Mouse (Mus musculus): ENCODE data around the gene Ankrd40.

The Ankrd40 gene

GRCm38 (mm10) chr11:94322636-94323035 lies 5.2 kb upstream of the Ankrd40 start:
- intact Hi-C loops (cut with DNase I) = no loop called here

DNA sequence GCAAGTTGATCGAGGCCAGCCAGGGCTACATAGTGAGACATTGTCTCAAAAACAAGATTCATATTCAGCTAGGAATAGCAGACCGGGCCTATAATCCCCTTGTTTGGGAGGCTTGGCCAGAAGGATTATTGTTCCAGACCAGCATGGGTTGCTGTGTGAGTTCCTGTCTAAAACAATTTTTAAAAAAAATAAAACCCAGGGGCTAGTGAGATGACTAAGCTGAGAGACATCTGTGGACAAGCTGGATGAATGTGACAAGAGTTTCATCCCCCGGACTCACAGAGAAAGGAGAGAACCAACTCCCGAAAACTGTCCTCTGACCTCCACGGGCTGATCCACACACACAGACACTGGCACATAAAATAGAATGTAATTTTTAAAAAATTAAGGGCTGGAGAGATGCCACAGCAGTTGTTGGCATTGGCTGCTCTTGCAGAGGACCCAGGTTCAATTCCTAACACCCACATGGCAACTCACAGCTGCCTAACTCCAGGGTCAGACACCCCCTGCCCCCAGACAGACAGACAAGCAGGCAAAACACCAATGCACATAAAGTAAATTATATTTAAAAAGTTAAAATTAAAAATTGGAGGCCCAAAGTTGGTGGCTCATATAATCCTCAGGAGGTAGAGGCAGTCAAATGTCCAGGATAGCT lies 4.4 kb upstream of the Ankrd40 start:
- intact Hi-C loops (cut with DNase I) = no loop called here

- intact Hi-C loops (cut with DNase I) = no loop called here
These were observed 3.2 kb upstream of the Ankrd40 start for GRCm38 (mm10) chr11:94324618-94325017.

- intact Hi-C loops (cut with DNase I) = no loop called here
These were observed 815 bp upstream of the Ankrd40 start for GRCm38 (mm10) chr11:94326961-94327411.

DNA sequence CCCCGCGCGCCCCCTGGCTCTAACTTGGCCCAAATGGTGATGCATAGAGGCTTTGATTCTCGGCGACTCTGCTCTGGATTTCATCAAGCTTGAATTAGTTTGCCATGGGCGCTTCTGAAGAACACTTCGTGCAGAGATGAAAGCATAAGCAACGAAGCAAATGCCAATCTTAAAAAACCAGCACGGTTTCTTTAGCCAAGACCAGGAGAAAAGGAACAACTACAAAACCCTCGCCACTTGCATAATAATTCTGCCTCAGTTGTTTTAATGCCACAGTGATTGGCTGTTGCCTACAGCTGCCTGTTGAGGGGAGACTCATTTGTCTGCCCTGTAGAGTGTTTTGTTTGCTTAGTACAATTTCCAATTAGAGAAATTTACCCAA lies 834 bp downstream of the Ankrd40 start:
- intact Hi-C loops (cut with DNase I) = no loop called here

DNA sequence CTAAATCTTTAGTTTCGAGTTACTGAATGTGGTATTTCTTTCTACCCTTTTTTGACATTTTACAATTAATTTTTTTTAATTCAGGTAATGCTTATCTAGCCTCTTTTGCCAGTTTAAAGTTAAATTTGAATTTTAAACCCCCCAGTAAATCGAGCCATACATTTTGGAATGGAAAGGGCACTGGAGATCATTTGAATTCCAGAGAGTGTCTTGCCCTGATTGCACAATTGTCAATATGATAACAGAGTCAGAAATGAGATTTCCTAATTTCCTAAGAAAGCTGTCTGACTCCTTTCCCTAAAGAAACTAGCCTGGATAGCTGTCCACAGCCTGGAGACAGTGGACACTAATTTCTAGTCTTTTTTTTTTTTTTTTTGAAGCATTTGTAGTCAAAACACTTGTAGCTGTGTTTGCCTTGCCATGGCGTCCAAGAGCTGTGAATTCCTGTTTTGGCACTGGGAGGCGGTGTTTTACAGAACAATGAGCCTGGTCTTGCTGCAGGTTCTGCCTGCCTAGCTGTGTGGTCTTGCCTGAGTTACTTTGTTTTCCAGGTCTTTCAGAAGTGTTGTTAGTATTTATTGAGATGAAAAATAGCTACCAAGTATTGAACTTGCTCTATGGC lies 1.6 kb downstream of the Ankrd40 start:
- intact Hi-C loops (cut with DNase I) = no loop called here

GRCm38 (mm10) chr11:94330211-94330610 lies 2.4 kb downstream of the Ankrd40 start:
- intact Hi-C loops (cut with DNase I) = no loop called here

DNA sequence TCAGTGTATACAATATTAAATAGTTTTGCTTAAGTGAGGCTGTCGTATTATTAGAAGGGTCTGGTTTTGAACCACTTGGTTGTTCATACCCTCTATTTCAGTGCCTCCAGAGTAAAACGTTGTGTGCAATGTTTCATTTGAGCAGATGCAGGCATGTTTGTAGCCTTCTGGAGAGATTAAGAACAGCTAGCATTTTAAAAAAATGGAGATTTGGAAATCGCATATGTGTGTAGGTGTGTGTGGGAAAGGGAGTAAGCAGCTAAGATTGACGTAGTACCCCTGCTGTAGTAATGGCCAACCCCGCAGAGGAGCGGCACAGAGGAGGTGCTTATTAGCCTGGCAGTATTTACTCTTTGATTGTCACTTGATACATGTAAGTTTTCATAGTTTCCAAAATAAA lies 4.9 kb downstream of the Ankrd40 start:
- intact Hi-C loops (cut with DNase I) = no loop called here

GRCm38 (mm10) chr11:94334386-94334968 lies 6.7 kb downstream of the Ankrd40 start:
- intact Hi-C loops (cut with DNase I) = no loop called here

- intact Hi-C loops (cut with DNase I) = no loop called here
These were observed 8.8 kb downstream of the Ankrd40 start for GRCm38 (mm10) chr11:94336551-94336950.

- intact Hi-C loops (cut with DNase I) = no loop called here
These were observed 10.5 kb downstream of the Ankrd40 start for GRCm38 (mm10) chr11:94338347-94338746.

GRCm38 (mm10) chr11:94339732-94340585 lies 12.2 kb downstream of the Ankrd40 start:
- intact Hi-C loops (cut with DNase I) = loop anchor here (2.0 to 5.0 kb wide), 3 partner anchors 65 to 207 kb away; partner anchors contain the start of genes Rsad1 and Spata20

GRCm38 (mm10) chr11:94340948-94341933 lies 13.4 kb downstream of the Ankrd40 start:
- intact Hi-C loops (cut with DNase I) = loop anchor here (2.0 to 5.0 kb wide), 3 partner anchors 64 to 206 kb away; partner anchors contain the start of genes Rsad1 and Spata20

- intact Hi-C loops (cut with DNase I) = loop anchor here (5.0 kb wide), 2 partner anchors 145 to 205 kb away; partner anchors contain the start of genes Rsad1 and Spata20
These were observed 14.5 kb downstream of the Ankrd40 start for GRCm38 (mm10) chr11:94342114-94342905.

DNA sequence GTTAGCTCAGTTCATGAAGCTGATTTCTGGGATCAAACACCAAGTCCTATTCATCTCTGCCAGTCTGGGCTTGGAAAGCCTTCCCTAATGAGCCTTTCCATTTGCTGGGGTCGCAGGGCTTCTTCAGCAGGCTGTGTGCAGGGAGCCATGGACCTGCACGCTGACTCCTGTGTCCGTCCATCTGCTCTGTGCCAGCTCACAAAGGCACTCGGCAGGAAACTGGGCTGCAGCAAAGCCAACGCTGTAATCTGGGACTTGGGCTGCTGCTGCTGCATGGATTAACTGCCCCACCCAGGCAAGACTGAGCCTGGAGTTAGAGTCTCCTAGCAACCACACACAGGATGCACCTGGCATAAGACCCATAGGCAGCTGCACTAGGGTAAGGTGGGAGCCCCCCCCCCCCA lies 16.2 kb downstream of the Ankrd40 start:
- intact Hi-C loops (cut with DNase I) = loop anchor here (5.0 kb wide), 2 partner anchors 143 to 203 kb away; partner anchors contain the start of genes Rsad1 and Spata20

GRCm38 (mm10) chr11:94344470-94344869 lies 16.7 kb downstream of the Ankrd40 start:
- intact Hi-C loops (cut with DNase I) = loop anchor here (5.0 kb wide), 2 partner anchors 143 to 203 kb away; partner anchors contain the start of genes Rsad1 and Spata20

DNA sequence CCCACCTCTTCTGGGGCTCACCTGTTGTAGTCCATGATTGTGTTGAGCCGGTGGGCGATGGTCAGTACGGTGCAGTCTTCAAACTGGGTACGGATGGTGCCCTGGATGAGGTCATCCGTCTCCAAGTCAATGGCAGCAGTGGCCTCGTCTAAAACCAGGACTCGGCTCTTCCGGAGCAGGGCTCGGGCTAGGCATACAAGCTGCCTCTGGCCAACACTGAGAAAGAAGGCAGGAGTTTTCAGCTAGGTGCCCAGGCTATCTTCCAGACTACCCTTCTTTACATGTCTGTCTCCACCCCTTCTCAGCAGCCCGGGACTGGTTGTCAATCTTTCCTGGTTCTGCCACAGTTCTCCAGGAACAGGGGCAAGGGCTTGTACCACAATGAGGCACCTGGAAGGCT lies 18.1 kb downstream of the Ankrd40 start:
- intact Hi-C loops (cut with DNase I) = no loop called here

DNA sequence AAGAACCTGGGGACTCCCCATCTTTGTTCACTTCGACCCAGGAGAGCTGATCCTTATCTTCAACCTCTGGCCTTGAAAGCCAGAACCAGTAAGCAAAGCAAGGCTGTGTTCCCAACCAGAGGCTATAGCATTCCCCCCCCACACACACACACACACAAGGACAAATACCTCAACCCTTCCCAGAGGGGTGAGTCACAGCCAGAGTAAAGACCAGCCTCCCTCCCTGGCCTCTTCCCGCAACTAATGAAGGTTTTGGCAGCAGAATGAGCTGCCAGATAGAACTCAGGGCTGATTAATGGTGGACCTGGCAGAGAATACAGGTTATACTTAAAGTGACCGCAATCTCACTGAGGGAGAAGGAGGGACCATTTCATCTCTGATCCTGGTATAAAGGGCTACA lies 18.8 kb downstream of the Ankrd40 start:
- intact Hi-C loops (cut with DNase I) = no loop called here

GRCm38 (mm10) chr11:94347063-94347575 lies 19.3 kb downstream of the Ankrd40 start:
- intact Hi-C loops (cut with DNase I) = no loop called here

Data from adrenal gland (tissue).